Mouse (Mus musculus) kidney, postnatal 14 days (tissue): ENCODE measurements at regions not wholly inside any gene's neighbourhood (a gene's known extent, or its start where the extent isn't known, plus 50 kb on each side); places are given as distances from the start of the nearest gene placed in this dataset.

Experiments used
- DNase-seq: peaks from one replicate; pipeline ENCODE4 v3.0.0; 2022; ENCODE audit warnings: mixed read lengths

- peak; percentile 10 for DNase-seq
These were observed 52.0 kb upstream of the Ptgfrn start for GRCm38 (mm10) chr3:101161941-101162531.

GRCm38 (mm10) chr3:101161421-101161940 lies 51.4 kb upstream of the Ptgfrn start:
- no peak for DNase-seq
